Mouse (Mus musculus) forebrain, embryonic 16.5 days (tissue): ENCODE data around the gene Lmntd1. TPM values are rescaled to one million over a fixed set of nuclear protein-coding genes. Genes with fewer than 3 reads are reported as not detected.

ENCODE experiments used
- ATAC-seq: fragments of 200-750 bp; cut with Nextera tagmentation; 2 replicates; pipeline ENCODE4 v1.8.0; 2017; ENCODE audit warnings: mild to moderate bottlenecking, moderate library complexity
- H3K27ac ChIP-seq: fragments of 300-500 bp; sonication (generic); 2 replicates; pipeline ENCODE4 v1.5.1; 2014; ENCODE audit warnings: low read length, control low read depth
- H3K27me3 ChIP-seq: fragments of 300-500 bp; sonication (generic); replicated peaks from 2 replicates; pipeline ENCODE4 v1.6.1; 2014; ENCODE audit warnings: low read length; ENCODE audit not compliant: control insufficient read depth, insufficient read depth
- H3K36me3 ChIP-seq: fragments of 300-500 bp; sonication (generic); 2 replicates; pipeline ENCODE4 v1.6.1; 2014; ENCODE audit not compliant: control insufficient read depth, insufficient read depth
- H3K4me1 ChIP-seq: fragments of 300-500 bp; sonication (generic); replicated peaks from 2 replicates; pipeline ENCODE4 v1.6.1; 2014; ENCODE audit warnings: low read length; ENCODE audit not compliant: control insufficient read depth, insufficient read depth
- H3K4me2 ChIP-seq: fragments of 300-500 bp; sonication (generic); 2 replicates; pipeline ENCODE4 v1.6.1; 2014; ENCODE audit warnings: mild to moderate bottlenecking, low read length, control low read depth
- H3K4me3 ChIP-seq: fragments of 300-500 bp; sonication (generic); replicated peaks from 2 replicates; pipeline ENCODE4 v1.5.1; 2014; ENCODE audit warnings: mild to moderate bottlenecking, low read length, control low read depth
- H3K9ac ChIP-seq: fragments of 300-500 bp; sonication (generic); replicated peaks from 2 replicates; pipeline ENCODE4 v1.6.1; 2014; ENCODE audit warnings: low read depth, low read length, control low read depth
- H3K9me3 ChIP-seq: fragments of 300-500 bp; sonication (generic); 2 replicates; pipeline ENCODE4 v1.6.1; 2016; ENCODE audit warnings: low read length; ENCODE audit not compliant: control insufficient read depth
- WGBS: fragments of 180-500 bp; shearing (Covaris S2); extraction: QIAGEN DNeasy Blood & Tissue Kit; methylation state at CpG from one replicate; pipeline ENCODE4 v1.1.7; 2014; 5-methylcytosine and 5-hydroxymethylcytosine counted together
- polyA plus RNA-seq: library from polyadenylated mRNA; unstranded; fragments of >200 nt; fragmentation: Nextera tagmentation; extraction: Ambion mirVana; gene quantifications from 2 replicates; pipeline ENCODE4 v1.2.1, GENCODE M21; 2015

Gene Lmntd1
- polyA plus RNA-seq, 1 experiment from 2014 or later, result 0.73 TPM

- 94% methylated on average over 5 of the region's 5 CpGs for WGBS
- H3K27ac ChIP-seq, result no peak overlapping the region
- no peak for ATAC-seq
- peaks cover 5% of the 10 kb centered on the region; the same call in 1 of the 2 replicates for H3K9me3 ChIP-seq
- H3K9ac ChIP-seq, result no peak overlapping the region
- no peaks in the 10 kb centered on the region for H3K36me3 ChIP-seq
- no peak overlapping the region for H3K4me3 ChIP-seq
- 0 out of 2 replicates have a peak, but pooled peaks cover under 1% of the 10 kb centered on the region for H3K27me3 ChIP-seq
- 0 out of 2 replicates have a peak, but pooled peaks cover 3% of the 10 kb centered on the region for H3K4me1 ChIP-seq
- H3K4me2 ChIP-seq, result no peak overlapping the region
These were observed 260.3 kb downstream of the Lmntd1 start for GRCm38 (mm10) chr6:145353806-145354205.

- no peaks in the 10 kb centered on the region for H3K27me3 ChIP-seq
- peaks cover 5% of the 10 kb centered on the region; the same call in 1 of the 2 replicates for H3K9me3 ChIP-seq
- 44% methylated on average over 1 of the region's 1 CpGs for WGBS
- H3K9ac ChIP-seq, result no peak overlapping the region
- no peak overlapping the region for H3K4me3 ChIP-seq
- ATAC-seq, result no peak
- 0 out of 2 replicates have a peak, but pooled peaks cover under 1% of the 10 kb centered on the region for H3K4me1 ChIP-seq
- H3K27ac ChIP-seq, result no peak overlapping the region
- H3K4me2 ChIP-seq, result no peak overlapping the region
- no peaks in the 10 kb centered on the region for H3K36me3 ChIP-seq
These were observed 261.4 kb downstream of the Lmntd1 start for GRCm38 (mm10) chr6:145352705-145353104.

GRCm38 (mm10) chr6:145348196-145348915, 265.8 kb downstream of the Lmntd1 start:
- H3K4me1 ChIP-seq, result no peaks in the 10 kb centered on the region
- H3K27ac ChIP-seq, result no peak overlapping the region
- H3K4me3 ChIP-seq, result no peak overlapping the region
- no peak for ATAC-seq
- no peak overlapping the region for H3K9ac ChIP-seq
- no peaks in the 10 kb centered on the region for H3K27me3 ChIP-seq
- no peaks in the 10 kb centered on the region for H3K9me3 ChIP-seq
- no peaks in the 10 kb centered on the region for H3K36me3 ChIP-seq
- no peak overlapping the region for H3K4me2 ChIP-seq
- WGBS, result 66% methylated on average over 9 of the region's 9 CpGs

- H3K27ac ChIP-seq, result no peak overlapping the region
- H3K4me3 ChIP-seq, result no peak overlapping the region
- H3K4me1 ChIP-seq, result no peaks in the 10 kb centered on the region
- H3K9me3 ChIP-seq, result no peaks in the 10 kb centered on the region
- 73% methylated on average over 6 of the region's 6 CpGs for WGBS
- no peaks in the 10 kb centered on the region for H3K36me3 ChIP-seq
- no peak overlapping the region for H3K4me2 ChIP-seq
- 0 out of 2 replicates have a peak, but pooled peaks have one; percentile 39 for ATAC-seq
- H3K27me3 ChIP-seq, result no peaks in the 10 kb centered on the region
- no peak overlapping the region for H3K9ac ChIP-seq
These were observed 266.5 kb downstream of the Lmntd1 start for GRCm38 (mm10) chr6:145347641-145348040.

GRCm38 (mm10) chr6:145346789-145347557, 267.1 kb downstream of the Lmntd1 start:
- Histone ChIP-seq H3K27ac (no peak overlapping the region), H3K4me2 (no peak overlapping the region), H3K27me3 (no peaks in the 10 kb centered on the region), H3K9ac (no peak overlapping the region), H3K9me3 (no peaks in the 10 kb centered on the region), H3K36me3 (no peaks in the 10 kb centered on the region), H3K4me1 (no peaks in the 10 kb centered on the region), H3K4me3 (no peak overlapping the region)
- 62% methylated on average over 11 of the region's 11 CpGs for WGBS
- peak; percentile 30; the same call in 1 of the 2 replicates for ATAC-seq

GRCm38 (mm10) chr6:145346305-145346704, 267.8 kb downstream of the Lmntd1 start:
- Histone ChIP-seq H3K4me3 (no peak overlapping the region), H3K4me2 (no peak overlapping the region), H3K4me1 (no peaks in the 10 kb centered on the region), H3K27me3 (no peaks in the 10 kb centered on the region), H3K9me3 (no peaks in the 10 kb centered on the region), H3K27ac (no peak overlapping the region), H3K36me3 (no peaks in the 10 kb centered on the region), H3K9ac (no peak overlapping the region)
- no peak for ATAC-seq
- WGBS, result 85% methylated on average over 8 of the region's 8 CpGs

GRCm38 (mm10) chr6:145344719-145345118, 269.4 kb downstream of the Lmntd1 start:
- H3K9me3 ChIP-seq, result no peaks in the 10 kb centered on the region
- WGBS, result 72% methylated on average over 2 of the region's 2 CpGs
- H3K9ac ChIP-seq, result no peak overlapping the region
- no peak for ATAC-seq
- no peak overlapping the region for H3K27ac ChIP-seq
- H3K4me3 ChIP-seq, result no peak overlapping the region
- H3K4me2 ChIP-seq, result no peak overlapping the region
- no peaks in the 10 kb centered on the region for H3K27me3 ChIP-seq
- no peaks in the 10 kb centered on the region for H3K36me3 ChIP-seq
- peaks cover 1% of the 10 kb centered on the region; the same call in 1 of the 2 replicates for H3K4me1 ChIP-seq

GRCm38 (mm10) chr6:145343457-145343856, 270.7 kb downstream of the Lmntd1 start:
- Histone ChIP-seq H3K4me1 (peaks cover 7% of the 10 kb centered on the region), H3K9ac (no peak overlapping the region), H3K36me3 (no peaks in the 10 kb centered on the region), H3K27me3 (no peaks in the 10 kb centered on the region; the same call in 1 of the 2 replicates), H3K9me3 (no peaks in the 10 kb centered on the region), H3K4me3 (no peak overlapping the region), H3K4me2 (no peak overlapping the region), H3K27ac (no peak overlapping the region)
- 79% methylated on average over 1 of the region's 1 CpGs for WGBS
- no peak for ATAC-seq

GRCm38 (mm10) chr6:145342836-145343235, 271.3 kb downstream of the Lmntd1 start:
- Histone ChIP-seq H3K27ac (no peak overlapping the region), H3K4me2 (no peak overlapping the region), H3K27me3 (no peaks in the 10 kb centered on the region; the same call in 1 of the 2 replicates), H3K4me3 (no peak overlapping the region), H3K9me3 (no peaks in the 10 kb centered on the region), H3K9ac (no peak overlapping the region), H3K4me1 (peaks cover 7% of the 10 kb centered on the region), H3K36me3 (no peaks in the 10 kb centered on the region)
- no peak for ATAC-seq
- 81% methylated on average over 11 of the region's 11 CpGs for WGBS
